Mouse (Mus musculus) hindlimb bud, embryonic 11.5 days (tissue): ENCODE measurements at regions not wholly inside any gene's neighbourhood (a gene's known extent, or its start where the extent isn't known, plus 50 kb on each side); places are given as distances from the start of the nearest gene placed in this dataset.

ENCODE experiments used
- DNase-seq: peaks from one replicate; pipeline ENCODE4 v3.0.0-alpha.2; 2012; ENCODE audit warnings: low read depth, low spot score; ENCODE audit errors: extremely low spot score

DNA sequence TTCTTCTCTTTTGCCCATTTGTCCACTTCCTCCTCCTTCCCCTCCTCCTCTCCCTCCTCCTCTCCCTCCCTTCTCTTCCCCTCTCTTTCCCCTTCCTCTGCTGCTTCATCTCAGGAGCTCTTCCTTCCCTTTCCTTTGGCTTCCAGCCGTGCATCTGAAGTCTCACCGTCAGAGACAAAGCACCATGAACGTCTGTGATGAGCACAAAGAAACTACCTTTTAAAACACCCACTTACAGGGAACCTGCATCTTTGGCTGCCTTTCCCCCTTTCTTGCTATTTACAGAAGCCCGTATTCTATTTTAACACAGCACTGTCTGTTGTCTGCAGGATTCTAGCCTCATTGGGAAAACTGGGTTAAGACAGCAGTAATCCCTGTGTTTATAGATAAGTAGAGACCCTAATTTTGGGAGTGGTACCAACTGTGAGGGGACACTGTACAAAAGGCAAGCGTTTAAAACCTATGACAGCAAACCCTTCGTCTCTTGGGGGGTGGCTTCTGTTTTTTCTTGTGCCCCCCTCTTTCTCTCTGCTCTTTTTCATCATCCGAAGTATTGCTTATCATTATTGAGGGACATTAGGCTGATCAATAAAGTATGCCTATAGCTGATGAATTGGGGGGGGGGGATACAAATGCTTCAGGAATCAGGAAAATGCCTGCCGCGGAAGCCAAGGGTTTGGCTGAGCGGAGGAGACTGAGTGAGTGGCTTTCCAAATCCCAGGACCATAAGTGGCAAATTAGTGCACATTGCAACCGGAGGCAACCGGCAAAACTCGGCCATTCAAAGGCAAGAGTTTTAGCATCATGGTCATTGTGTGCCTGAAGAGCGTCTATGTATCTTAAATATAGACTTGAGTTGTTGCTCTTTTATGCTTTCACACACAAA, 417.0 kb upstream of the Ubash3b start:
- no peak for DNase-seq

DNA sequence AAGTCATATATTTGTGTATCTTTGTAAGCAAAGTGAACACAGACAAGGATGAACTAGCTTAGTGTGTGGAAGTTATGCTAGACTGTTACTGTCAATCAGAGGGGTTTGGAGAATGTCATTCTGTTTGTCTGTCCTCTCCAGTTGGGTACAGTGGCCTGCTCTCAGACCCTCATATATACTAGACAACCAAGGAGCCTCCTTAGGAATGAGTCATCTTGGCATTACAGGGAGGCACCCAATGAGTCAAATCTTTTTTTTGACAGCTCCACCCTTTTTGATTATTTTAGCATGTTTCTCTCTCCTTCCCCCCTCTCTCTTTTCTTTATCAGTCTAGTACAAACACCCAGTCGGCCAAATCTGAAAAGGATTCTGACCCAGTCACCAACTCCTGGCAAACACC, 416.3 kb upstream of the Ubash3b start:
- no peak for DNase-seq

DNA sequence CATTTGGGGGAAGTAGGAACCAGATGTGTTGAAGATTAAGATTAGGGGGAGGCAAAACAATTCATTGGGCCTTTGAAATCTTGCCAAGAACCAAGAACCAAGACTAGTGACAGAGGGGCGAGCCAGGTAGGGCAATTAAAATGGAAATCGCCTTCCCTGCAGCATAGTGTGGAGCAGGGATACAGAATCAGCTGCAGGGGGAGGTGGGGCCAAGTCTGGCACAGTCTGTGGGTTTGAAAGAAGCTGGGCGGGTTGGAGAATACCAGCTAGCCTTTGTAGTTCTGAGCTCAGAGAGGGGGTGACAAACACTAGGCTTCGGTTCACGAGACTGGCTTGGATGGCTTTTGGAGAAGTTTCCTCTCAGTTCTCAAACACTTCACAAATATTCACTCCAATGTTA, 414.3 kb upstream of the Ubash3b start:
- no peak for DNase-seq

DNA sequence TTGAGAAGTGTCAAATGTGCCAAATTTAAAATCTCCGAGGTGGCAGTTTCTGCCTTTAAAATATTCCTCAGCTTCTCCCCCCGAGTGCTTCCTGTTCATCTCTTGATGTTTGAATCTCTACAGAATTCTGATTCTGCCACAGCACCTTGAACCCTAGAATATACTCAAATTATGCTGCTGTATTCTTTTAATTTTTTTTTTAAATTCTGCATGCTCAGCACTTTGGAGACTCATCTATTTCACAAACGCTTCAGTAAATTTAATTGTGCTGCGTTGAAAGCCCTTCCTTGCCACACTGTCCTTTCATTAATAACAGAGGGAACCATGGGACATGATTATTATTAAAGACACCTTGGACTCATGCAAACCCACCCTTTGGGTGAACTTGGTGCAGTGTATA, 408.8 kb upstream of the Ubash3b start:
- DNase-seq: no peak

DNA sequence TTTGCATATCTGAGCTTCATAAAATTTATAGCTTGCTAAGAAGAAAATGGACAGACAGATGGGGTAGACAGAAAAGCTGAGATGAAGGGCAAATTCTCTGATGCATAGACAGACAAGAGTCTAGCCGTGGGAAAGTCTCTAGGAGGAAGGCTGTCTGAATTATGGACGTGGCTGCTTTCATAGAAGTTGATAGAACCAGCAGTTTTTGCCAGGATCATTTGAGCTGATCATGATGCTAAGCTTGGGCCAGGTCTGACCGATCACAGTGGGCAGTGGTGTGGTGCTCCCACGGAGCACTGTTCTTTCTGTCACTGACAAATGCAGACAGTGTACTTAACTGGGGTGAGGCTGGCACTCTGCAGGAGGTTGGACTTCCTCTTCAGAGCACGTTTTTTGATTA, 405.0 kb upstream of the Ubash3b start:
- no peak for DNase-seq

DNA sequence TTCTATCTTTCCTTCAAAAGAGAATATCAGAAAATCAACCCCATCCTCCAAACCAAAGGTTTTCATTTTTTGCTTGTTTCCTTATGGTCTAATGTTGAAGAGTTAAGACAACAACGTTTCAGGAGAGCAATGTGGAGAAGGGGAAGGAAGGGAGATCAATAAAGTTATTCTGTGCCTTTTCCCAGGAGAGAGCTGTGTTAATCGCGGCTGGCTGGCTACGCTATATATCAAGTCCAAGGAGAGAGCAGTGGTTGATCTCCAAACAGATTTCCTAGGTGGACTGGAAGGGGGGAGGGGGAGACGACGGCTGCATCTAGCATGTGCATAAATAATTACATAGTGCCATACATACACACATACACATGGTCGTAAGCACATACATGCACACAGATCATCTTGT, 404.3 kb upstream of the Ubash3b start:
- DNase-seq: no peak

DNA sequence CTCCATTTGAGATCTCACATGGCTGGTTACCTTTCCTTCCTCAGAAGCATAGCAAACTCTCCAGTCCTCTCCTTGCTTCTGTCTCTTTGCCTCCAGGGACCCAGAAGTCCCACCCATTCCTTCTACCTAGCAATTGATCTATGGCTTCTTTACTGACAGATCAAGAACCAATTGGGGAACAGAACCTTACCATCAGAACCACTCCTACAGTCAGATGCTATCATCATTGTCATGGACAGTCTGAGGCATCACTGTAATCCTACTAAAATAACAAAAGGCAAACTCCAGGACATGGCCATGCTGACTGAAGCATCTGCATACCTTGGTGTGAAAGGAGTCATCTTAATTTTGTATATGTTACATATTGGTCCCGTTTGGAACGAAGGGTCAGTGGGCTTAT, 401.9 kb upstream of the Ubash3b start:
- no peak for DNase-seq

DNA sequence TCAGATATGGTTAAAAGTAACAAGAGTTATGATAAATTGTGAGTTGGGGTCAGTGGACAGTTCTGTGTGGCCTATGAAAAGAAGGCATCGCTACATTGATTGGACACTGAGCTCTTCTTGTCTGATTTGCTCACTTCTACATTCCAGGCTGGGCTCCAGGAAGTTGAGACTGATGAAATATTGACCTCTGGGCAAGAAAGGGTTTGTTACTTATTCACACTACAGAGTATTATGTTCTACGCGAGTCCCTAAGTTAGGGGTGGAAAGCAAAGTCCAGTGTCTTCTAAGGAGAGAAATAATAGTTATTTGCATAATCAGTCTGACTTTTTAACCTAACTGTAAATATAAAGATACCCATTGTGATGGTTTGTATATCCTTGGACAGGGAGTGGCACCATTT, 397.0 kb upstream of the Ubash3b start:
- no peak for DNase-seq

DNA sequence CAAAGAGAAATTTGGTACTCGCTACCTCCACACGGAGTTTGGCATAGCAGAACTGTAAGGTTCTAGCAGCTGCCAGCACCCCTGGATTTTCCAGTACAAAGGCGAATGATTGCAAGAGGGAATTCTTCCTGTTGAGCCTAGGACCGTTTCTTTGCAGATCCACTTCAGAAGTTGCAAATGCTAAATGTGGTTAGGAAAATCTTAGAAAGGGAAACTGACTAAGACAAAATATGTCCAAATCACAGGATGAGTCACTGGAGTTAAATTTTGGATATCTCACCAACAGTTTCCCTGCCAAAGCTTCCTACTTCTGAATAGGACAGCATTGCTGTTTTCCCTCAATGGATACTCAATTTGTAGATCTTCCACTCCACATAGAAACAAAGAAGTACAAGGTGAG, 395.4 kb upstream of the Ubash3b start:
- no peak for DNase-seq

DNA sequence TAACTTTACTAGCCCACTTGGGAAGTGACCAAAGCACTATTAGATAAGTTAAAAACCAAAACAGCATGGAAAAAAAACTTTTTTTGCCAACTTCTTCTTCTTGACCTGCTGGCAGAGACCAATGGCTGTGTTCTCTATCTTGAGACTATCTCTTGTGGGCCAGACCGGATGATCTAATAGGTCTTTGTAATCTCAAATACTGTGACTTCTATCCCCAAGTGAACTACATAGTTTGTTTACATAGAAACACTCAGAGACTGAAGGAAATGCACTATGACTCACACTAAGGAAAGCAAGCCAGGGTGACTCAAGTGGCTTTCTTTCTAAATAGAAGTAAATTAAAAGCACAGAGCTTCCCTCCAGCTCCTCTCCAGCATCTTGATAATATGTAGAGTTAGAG, 384.3 kb upstream of the Ubash3b start:
- DNase-seq: no peak

DNA sequence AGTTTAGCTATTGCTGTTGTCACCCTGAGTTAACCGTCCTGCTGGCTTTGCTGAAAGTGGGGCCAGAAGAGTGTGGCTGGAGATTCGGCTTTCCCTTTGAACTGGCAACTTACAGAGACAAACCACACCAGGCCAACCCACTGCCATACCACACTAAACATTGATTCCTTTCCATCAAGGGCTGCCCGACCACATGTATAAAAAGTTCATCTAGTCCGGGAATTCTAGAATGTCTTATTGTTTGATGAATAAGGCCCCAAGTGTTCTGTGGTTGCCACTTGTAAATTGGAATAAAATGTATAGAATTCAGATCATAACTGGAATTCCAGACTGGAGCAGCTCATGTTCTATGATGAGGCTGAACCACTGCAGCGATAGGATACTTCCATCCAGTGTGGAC, 381.0 kb upstream of the Ubash3b start:
- DNase-seq: no peak

DNA sequence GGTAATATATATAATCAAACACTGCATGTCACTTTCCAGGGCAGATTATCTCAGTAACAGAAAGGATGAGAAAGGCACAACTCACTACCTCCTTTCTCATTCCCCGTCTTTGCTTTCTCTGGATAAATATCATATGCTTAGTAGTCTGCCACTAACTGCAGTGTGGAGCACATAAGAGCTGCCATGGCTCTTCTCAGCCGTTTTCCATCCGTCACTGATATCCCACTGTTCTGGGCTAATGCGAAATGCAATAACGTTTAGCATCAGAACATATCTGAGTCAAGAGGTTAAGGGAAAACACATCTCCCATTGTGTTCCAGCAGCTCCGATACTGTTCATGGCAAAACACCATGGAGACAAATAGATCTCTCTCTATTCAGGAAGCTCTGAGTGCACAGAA, 379.8 kb upstream of the Ubash3b start:
- no peak for DNase-seq

DNA sequence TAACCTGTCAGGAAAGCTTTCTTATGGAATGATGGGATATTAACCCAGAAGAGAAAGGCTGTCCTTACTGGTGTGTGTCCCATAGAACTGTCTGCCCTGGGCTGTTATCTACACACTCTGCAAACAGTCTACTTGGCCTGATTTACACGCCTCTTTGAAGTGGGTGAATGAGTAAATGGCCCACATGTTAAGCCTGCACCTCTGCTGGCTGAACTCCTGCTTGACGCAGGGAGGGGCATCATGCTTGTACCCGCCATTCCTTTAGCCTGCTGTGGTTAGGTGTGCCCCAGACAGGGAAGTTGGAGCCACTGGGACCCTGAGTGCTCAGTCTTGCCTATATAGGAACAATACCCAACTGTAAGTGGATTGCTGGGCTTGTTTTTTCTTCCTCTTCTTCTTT, 371.3 kb upstream of the Ubash3b start:
- DNase-seq: no peak

DNA sequence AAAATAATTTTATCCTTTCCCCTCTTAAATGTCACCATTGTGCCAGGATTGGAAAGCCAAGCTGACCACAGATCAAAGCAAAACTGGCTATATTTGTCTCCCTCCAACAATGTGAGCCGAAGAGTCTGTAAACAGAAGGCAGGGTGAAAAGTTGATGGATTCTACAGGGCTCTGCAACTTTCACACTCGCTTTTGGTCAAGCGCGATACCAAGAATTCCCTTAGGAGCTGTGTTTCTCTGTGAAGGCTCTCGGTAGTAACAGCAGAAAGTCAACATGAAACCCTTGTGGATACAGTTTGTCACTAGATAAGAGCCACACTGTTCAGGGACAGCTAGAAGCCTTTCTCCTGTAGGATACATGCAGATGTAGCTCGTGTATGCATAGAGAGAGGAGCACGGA, 370.8 kb upstream of the Ubash3b start:
- no peak for DNase-seq

DNA sequence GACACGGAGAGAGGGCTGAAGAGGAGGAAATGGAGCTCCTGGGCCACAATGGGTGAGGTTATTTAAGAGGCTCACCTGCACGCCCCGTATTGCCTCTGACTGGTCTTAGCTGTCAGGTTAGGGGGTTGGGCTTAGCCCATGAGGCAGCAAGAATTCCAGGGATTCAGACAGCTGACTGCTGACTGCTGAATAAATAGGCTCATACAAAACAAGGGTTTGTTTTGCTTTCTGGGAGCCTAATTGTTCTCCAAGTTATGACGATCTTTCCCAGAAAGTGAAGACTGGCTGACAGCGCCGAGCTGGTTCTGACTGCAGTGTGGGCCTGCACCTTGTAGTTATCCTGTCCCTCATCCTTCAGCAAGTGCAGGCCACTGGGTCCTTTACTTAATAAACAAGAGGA, 370.1 kb upstream of the Ubash3b start:
- no peak for DNase-seq

DNA sequence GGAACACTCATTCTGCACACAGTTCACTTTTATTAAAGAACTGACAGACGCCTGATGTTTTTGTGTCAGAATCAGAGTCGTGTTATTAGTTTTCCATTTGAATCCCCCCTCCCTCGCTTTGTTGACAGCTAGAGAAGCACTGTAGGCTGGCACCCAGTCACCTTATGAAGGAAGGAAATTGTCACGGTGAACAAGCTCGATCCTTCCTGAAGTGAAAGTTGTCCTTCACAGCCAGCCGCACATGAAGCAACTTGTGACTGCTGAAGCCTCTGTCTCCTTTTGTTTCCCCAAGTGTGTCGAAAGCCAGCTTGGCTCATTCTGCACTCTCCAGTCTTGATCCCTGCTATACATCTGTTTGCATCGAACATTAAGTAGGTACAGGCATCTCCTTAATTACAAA, 364.6 kb upstream of the Ubash3b start:
- DNase-seq: no peak

DNA sequence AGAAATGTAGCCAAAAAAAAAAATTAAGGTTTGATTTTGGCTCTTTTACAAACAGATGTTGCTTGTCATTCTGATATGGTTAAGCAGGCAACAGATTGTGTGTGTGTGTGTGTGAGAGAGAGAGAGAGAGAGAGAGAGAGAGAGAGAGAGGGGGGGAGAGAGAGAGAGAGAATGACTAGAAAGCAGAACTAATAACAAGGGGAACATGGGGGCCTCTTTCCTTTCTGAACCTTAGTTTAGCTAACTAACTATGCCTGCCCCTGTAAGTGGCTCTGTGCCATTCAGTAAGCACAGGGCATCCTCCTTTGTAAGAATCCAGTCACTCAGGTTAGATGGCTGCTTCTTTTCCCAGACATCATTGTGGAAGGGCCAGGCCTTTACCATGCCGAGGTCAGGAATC, 364.0 kb upstream of the Ubash3b start:
- DNase-seq: no peak

DNA sequence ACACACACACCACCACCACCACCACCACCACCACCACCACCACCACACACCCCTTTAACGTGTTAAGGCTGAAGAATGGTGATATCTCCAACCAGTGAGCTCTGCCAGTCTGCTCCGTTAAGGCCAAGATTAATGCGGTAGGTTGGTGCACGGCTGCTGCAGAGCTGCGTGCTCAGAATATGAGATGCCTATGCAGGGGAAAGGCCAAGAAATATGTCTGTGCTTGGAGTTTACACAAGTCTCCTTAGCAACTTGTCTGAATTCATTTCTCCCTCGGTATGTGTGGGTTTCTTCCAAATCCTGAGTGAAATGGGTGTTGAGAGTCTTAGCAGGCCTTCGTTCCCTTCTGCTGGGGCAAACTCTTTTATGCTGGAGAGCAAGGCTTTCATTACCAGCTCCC, 363.1 kb upstream of the Ubash3b start:
- peak; percentile 6 for DNase-seq

DNA sequence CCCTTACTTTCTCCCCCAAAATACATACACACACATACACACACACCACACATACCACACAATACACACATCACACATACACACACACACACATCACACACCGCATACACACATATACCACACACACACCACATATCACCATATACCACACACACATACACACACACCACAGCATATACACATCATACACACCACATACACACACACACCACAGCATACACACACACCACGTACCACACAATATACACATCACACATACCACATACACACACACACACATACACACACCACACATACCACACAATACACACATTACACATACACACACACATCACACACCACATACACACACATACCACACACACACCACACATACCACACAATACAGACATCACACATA, 362.5 kb upstream of the Ubash3b start:
- no peak for DNase-seq

DNA sequence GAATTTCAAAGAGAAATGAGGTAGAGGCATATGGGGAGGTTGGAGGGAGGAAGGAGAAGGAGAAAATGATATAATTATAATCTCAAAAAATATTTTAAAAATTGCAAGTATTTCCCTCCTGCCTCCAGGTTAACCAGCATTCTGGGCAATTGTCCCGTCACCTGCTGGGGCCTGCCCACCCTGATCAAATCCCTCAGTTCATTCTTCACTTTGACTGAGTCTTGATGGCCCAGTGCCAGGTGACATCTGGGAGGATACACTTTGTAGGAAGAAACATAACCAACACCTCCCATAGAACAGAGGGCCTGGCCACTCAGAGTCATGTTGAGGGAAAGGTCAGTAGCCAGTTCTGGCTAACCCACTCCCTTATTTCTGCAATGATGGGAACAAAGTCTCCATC, 360.8 kb upstream of the Ubash3b start:
- DNase-seq: no peak

DNA sequence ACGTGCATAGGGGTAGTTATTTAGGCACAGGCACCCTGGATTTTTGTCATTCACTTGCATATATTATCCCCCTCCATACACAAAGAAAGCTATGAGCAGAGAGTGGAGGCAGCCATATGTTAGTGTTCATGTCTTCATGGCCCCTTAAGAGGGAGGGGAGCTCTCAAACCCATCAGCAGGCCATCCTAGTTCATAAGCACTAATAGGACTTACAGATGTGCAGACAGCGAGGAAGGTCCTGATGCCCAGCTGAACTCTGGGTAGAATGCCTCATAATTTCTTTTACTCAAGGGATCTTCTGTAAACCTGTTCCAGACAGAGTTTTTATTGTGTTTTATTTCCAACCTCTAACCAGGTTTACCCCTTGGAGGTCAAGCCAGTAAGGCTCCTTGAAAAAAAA, 356.3 kb upstream of the Ubash3b start:
- DNase-seq: no peak

DNA sequence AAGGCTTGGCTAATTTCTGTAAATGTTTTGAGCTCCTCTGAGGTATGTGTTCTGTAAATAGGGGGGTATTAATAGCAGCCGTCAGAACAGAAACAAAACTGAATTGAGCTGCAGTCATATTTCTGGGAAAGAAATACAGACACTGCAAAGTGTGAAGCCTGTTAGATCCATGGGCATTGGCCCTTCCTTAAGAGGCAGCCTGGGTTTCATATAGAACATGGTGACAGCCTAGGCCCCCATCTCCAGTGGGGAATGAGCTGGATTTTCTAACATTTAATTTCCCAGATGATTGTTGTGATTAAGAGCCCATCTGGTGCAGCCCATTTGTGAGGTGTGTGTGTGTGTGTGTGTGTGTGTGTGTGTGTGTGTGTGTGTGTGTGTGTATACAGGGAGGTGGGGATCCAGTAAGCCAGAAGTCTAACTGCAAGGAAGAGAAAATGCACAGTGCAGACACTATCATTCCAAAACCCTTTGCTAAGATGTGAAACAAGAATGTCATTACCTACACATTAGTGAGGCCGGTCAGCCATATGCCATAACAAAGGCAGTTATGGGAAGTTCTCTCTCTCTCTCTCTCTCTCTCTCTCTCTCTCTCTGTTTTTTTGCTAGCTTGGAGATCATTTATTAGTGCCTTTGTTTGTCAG, 355.7 kb upstream of the Ubash3b start:
- no peak for DNase-seq

DNA sequence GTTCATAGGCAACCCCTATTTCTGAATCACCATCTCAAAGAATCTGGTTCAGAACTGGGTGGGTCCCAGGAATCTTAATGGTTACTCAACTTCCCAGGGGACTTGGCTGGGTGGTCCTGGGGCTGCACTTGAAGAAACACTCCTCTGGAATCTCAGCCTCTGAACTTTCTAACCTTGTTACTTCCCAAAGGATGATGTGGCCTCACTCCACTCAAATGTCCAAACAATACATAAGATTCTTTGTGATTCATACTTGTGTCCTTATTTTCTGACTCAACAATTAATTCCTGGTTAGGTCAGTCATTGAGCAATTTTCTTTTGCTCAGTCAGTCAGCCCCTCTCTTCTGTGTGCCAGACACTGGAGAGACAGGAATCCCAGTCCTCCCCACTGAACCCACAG, 353.7 kb upstream of the Ubash3b start:
- DNase-seq: no peak
